Mouse (Mus musculus) limb, embryonic 13.5 days (tissue): ENCODE results near the gene Depdc7. TPM values are rescaled to one million over a fixed set of nuclear protein-coding genes. Genes with fewer than 3 reads are reported as not detected.

Experiments
- ATAC-seq: fragments of 200-750 bp; cut with Nextera tagmentation; 2 replicates; pipeline ENCODE4 v1.8.0; 2017; ENCODE audit warnings: low read depth, moderate number of reproducible peaks, moderate TSS enrichment; ENCODE audit not compliant: low FRiP score
- H3K27ac ChIP-seq: fragments of 300-500 bp; sonication (generic); 2 replicates; pipeline ENCODE4 v1.5.1; 2015; ENCODE audit warnings: inconsistent platforms, mild to moderate bottlenecking, moderate library complexity
- H3K27me3 ChIP-seq: fragments of 300-500 bp; sonication (generic); 2 replicates; pipeline ENCODE4 v1.6.1; 2015; ENCODE audit warnings: mild to moderate bottlenecking, inconsistent platforms
- H3K36me3 ChIP-seq: fragments of 300-500 bp; sonication (generic); 2 replicates; pipeline ENCODE4 v1.6.1; 2015; ENCODE audit warnings: inconsistent platforms, mild to moderate bottlenecking, moderate library complexity
- H3K4me1 ChIP-seq: fragments of 300-500 bp; sonication (generic); 2 replicates; pipeline ENCODE4 v1.6.1; 2015; ENCODE audit warnings: inconsistent platforms
- H3K4me2 ChIP-seq: fragments of 300-500 bp; sonication (generic); replicated peaks from 2 replicates; pipeline ENCODE4 v1.6.1; 2015; ENCODE audit warnings: inconsistent platforms, mild to moderate bottlenecking, moderate library complexity
- H3K4me3 ChIP-seq: fragments of 300-500 bp; sonication (generic); 2 replicates; pipeline ENCODE4 v1.5.1; 2015; ENCODE audit warnings: moderate library complexity, mild to moderate bottlenecking, inconsistent platforms
- H3K9ac ChIP-seq: fragments of 300-500 bp; sonication (generic); 2 replicates; pipeline ENCODE4 v1.6.1; 2015; ENCODE audit warnings: mild to moderate bottlenecking, inconsistent platforms
- H3K9me3 ChIP-seq: fragments of 300-500 bp; sonication (generic); 2 replicates; pipeline ENCODE4 v1.6.1; 2016; ENCODE audit warnings: inconsistent platforms
- WGBS: fragments of 180-500 bp; shearing (Covaris S2); methylation state at CpG from one replicate; pipeline ENCODE4 v1.1.7; 2015; 5-methylcytosine and 5-hydroxymethylcytosine counted together
- polyA plus RNA-seq: library from polyadenylated mRNA; unstranded; fragments of >200 nt; fragmentation: Nextera tagmentation; extraction: Ambion mirVana; gene quantifications from 2 replicates; pipeline ENCODE4 v1.2.1, GENCODE M21; 2015

Gene Depdc7
- polyA plus RNA-seq, 1 experiment from 2014 or later = 5.2 TPM

DNA sequence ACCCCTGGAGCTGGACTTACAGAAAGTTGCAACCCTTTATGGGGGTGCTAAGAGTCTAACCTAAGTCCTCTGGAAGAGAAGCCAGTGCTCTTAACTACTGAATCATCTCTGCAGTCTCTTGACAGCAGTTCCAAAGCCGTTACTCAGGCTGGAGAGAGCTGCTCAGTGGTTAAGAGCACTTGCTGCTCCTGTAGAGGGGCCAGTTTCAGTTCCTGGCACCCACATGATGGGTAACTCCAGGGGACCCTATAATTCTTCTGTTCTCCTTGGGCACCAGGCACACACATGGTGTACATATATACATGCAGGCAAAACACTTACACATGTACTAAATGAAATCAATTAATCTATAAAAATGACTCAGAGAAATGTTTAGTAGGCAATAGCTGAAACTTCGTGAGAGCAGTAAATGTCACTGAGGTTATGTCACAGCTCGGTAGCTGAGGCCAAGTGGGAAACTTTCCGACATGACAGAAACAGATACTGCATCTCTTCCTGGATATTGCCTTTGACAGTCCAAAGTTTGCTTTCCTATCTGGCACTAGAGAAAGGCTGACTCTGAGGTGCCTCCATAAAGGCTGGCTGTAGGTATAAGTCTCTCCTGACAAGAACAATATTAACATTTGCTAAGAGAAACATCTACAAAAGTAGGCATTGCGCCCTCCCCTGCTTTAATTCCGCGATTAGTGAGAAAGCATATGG lies 2.3 kb downstream of the Depdc7 start:
- no peak for ATAC-seq

GRCm38 (mm10) chr2:104739691-104740090 lies 3.0 kb downstream of the Depdc7 start:
- Histone ChIP-seq H3K36me3 (no peaks in the 10 kb centered on the region), H3K4me2 (no peak overlapping the region), H3K27ac (no peak overlapping the region), H3K9ac (no peak overlapping the region), H3K4me1 (peaks cover 21% of the 10 kb centered on the region), H3K9me3 (no peaks in the 10 kb centered on the region), H3K27me3 (peaks cover 33% of the 10 kb centered on the region), H3K4me3 (no peak overlapping the region)
- 92% methylated on average over 2 of the region's 2 CpGs for WGBS
- no peak for ATAC-seq

More for the DNA sequence above, 2.3 kb downstream of the Depdc7 start:
- H3K4me1 ChIP-seq = peaks cover 21% of the 10 kb centered on the region
- 48% methylated on average over 7 of the region's 7 CpGs for WGBS
- H3K27ac ChIP-seq = no peak overlapping the region
- H3K9me3 ChIP-seq = no peaks in the 10 kb centered on the region
- no peak overlapping the region for H3K4me3 ChIP-seq
- no peak overlapping the region for H3K9ac ChIP-seq
- no peaks in the 10 kb centered on the region for H3K36me3 ChIP-seq
- H3K4me2 ChIP-seq = no peak overlapping the region
- H3K27me3 ChIP-seq = peaks cover 33% of the 10 kb centered on the region

DNA sequence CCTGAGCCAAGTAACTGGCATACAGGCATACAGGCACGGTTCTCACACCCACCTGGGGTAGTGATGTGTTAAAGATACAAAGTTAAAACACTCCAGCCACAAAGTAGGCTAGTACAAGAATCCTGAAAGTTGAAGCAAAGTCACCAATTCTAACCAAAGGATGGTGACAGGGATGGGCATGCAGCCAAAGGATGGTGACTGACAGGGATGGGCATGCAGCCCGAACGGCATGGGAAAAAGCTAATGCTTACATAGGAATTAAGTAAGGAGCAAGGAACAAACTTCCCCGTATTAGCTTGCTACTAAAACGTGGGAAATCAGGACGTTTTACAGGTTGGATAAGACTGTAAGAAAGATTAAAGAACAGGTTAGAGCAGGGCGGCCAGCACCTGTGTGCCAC lies 6.4 kb downstream of the Depdc7 start:
- Histone ChIP-seq H3K4me2 (no peak overlapping the region), H3K9ac (no peak overlapping the region), H3K27me3 (peaks cover 13% of the 10 kb centered on the region), H3K9me3 (no peaks in the 10 kb centered on the region), H3K4me1 (peaks cover 5% of the 10 kb centered on the region), H3K36me3 (no peaks in the 10 kb centered on the region), H3K4me3 (no peak overlapping the region), H3K27ac (no peak overlapping the region)
- WGBS = 66% methylated on average over 7 of the region's 7 CpGs
- no peak for ATAC-seq

DNA sequence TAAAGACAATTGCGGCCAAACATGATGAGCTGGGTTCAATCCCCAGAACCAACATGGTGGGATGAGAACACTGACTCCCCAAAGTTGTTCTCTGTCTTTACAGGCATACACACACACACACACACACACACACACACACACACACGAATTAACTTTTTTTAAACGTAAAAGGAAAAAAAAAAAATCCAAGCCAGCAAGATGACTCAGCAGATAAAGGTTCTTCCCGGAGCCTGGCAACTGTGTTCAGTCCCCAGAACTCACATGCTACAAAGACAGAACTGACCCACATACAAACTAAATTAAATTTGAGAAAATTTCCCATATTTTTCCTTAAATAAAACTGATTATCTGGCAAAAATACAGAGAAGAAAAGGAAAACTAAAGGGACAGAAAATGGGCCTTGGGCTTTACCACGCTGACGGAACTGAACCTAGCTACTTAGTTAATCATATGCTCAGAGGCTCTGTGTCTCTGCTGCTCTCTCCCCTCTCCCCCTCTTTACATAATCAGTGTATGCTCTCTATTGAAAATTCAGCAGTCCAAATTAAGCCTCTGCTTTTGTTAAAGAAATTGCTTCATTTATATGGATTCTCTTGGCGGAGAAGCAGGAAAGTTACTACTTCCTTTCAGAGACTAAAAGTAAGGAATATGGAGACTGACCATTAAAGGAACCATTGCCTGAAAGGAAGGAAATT lies 10.0 kb downstream of the Depdc7 start:
- Histone ChIP-seq H3K9ac (no peak overlapping the region), H3K27me3 (no peaks in the 10 kb centered on the region), H3K27ac (no peak overlapping the region), H3K9me3 (no peaks in the 10 kb centered on the region), H3K4me1 (no peaks in the 10 kb centered on the region), H3K36me3 (no peaks in the 10 kb centered on the region), H3K4me3 (no peak overlapping the region), H3K4me2 (no peak overlapping the region)
- WGBS = 75% methylated on average over 7 of the region's 7 CpGs
- no peak for ATAC-seq

- ATAC-seq = no peak
- H3K27me3 ChIP-seq = no peaks in the 10 kb centered on the region
- no peak overlapping the region for H3K4me3 ChIP-seq
- no peaks in the 10 kb centered on the region for H3K9me3 ChIP-seq
- no peak overlapping the region for H3K4me2 ChIP-seq
- no peak overlapping the region for H3K9ac ChIP-seq
- WGBS = 79% methylated on average over 9 of the region's 9 CpGs
- no peaks in the 10 kb centered on the region for H3K36me3 ChIP-seq
- no peaks in the 10 kb centered on the region for H3K4me1 ChIP-seq
- H3K27ac ChIP-seq = no peak overlapping the region
Observed at GRCm38 (mm10) chr2:104732033-104732444, 10.6 kb downstream of the Depdc7 start.

- WGBS = 90% methylated on average over 1 of the region's 1 CpGs
- no peak overlapping the region for H3K9ac ChIP-seq
- no peak overlapping the region for H3K4me3 ChIP-seq
- no peak for ATAC-seq
- no peak overlapping the region for H3K4me2 ChIP-seq
- H3K4me1 ChIP-seq = no peaks in the 10 kb centered on the region
- no peak overlapping the region for H3K27ac ChIP-seq
- no peaks in the 10 kb centered on the region for H3K9me3 ChIP-seq
- no peaks in the 10 kb centered on the region for H3K36me3 ChIP-seq
- no peaks in the 10 kb centered on the region for H3K27me3 ChIP-seq
Observed at GRCm38 (mm10) chr2:104727369-104727768, 15.3 kb downstream of the Depdc7 start.

DNA sequence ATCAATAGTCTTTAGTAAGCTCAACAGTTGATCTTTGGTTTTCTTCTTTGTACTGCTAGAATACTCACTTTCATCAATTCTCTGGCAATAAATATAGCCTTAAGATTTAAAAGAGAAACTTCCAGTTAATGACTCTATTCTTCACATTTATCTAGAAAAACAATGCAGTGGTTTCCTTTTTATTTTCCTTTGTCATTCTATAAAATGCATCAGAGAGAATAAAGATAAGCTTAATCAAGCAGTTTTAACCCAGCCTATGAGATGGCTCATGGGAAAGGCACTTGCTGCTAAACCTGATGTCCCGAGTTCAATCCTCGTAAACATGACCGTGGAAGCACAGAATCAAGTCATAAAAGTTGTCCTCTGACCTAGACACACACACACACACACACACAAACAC lies 20.7 kb downstream of the Depdc7 start:
- no peak overlapping the region for H3K9ac ChIP-seq
- 34% methylated on average over 3 of the region's 3 CpGs for WGBS
- H3K4me3 ChIP-seq = no peak overlapping the region
- H3K9me3 ChIP-seq = no peaks in the 10 kb centered on the region
- H3K27ac ChIP-seq = no peak overlapping the region
- H3K4me2 ChIP-seq = no peak overlapping the region
- no peak for ATAC-seq
- no peaks in the 10 kb centered on the region for H3K4me1 ChIP-seq
- no peaks in the 10 kb centered on the region for H3K36me3 ChIP-seq
- no peaks in the 10 kb centered on the region for H3K27me3 ChIP-seq

DNA sequence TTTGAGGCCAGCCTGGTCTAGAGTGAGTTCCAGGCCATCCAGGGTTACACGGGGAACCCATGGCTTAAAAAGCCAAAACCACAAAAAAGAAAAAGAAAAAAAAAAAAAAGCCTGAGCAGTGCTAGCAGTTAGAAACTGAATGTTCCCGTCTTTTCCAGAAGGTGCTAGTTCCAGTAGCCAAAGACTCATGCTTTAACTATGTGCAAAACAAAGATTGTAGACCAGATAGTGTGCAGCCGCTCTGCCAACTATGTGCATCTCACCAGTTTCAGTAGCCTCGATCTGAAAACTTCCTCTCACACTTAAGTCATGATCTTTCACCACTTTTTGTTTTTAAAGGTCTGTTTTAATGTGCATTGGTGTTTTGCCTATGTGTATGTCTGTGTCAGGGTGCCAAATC lies 24.9 kb downstream of the Depdc7 start:
- 85% methylated on average over 4 of the region's 4 CpGs for WGBS
- Histone ChIP-seq H3K36me3 (no peaks in the 10 kb centered on the region), H3K9ac (no peak overlapping the region), H3K4me2 (no peak overlapping the region), H3K27ac (no peak overlapping the region), H3K4me3 (no peak overlapping the region), H3K9me3 (no peaks in the 10 kb centered on the region), H3K27me3 (peaks cover 4% of the 10 kb centered on the region), H3K4me1 (no peaks in the 10 kb centered on the region)
- no peak for ATAC-seq

DNA sequence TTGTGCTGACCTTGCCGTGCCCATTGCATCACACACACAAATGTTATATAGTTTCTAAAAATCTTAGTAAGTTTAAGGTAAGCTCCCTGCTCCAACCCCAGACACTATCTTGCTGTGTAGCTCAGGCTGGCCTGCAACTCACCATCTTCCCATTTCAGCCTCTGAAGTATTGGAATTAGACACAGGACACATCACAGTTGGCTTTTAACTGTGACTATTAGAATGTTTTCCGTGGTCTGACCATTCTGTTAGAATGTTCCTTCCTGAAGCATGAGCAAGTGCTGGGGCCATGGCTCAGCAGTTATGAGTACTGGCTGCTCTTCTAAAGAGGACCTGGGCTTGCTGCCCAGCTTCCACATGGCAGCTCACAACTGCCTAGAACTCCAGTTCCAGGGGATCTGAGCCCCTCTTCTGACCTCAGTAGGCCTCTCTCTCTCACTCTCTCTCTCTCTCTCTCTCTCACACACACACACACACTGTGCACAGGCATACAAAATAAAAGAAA lies 25.4 kb downstream of the Depdc7 start:
- no peaks in the 10 kb centered on the region for H3K9me3 ChIP-seq
- H3K27ac ChIP-seq = no peak overlapping the region
- no peak overlapping the region for H3K4me2 ChIP-seq
- no peaks in the 10 kb centered on the region for H3K36me3 ChIP-seq
- peaks cover 4% of the 10 kb centered on the region for H3K27me3 ChIP-seq
- H3K4me3 ChIP-seq = no peak overlapping the region
- no peak for ATAC-seq
- no peak overlapping the region for H3K9ac ChIP-seq
- 90% methylated on average over 2 of the region's 2 CpGs for WGBS
- no peaks in the 10 kb centered on the region for H3K4me1 ChIP-seq

GRCm38 (mm10) chr2:104716279-104716678 lies 26.4 kb downstream of the Depdc7 start, which contains the start of gene Pin1rt1:
TSS of gene Pin1rt1 (minus strand) at chr2:104716379.
- Histone ChIP-seq H3K4me1 (peaks cover under 1% of the 10 kb centered on the region; the same call in 1 of the 2 replicates), H3K4me2 (no peak within 1 kb of the TSS), H3K27ac (no peak within 1 kb of the TSS), H3K9me3 (no peaks in the 10 kb centered on the region), H3K27me3 (peaks cover 4% of the 10 kb centered on the region), H3K4me3 (no peak within 1 kb of the TSS), H3K9ac (no peak within 1 kb of the TSS), H3K36me3 (no peaks in the 10 kb centered on the region)
- 87% methylated on average over 4 of the region's 4 CpGs for whole genome bisulfite sequencing
- ATAC-seq = no peak

DNA sequence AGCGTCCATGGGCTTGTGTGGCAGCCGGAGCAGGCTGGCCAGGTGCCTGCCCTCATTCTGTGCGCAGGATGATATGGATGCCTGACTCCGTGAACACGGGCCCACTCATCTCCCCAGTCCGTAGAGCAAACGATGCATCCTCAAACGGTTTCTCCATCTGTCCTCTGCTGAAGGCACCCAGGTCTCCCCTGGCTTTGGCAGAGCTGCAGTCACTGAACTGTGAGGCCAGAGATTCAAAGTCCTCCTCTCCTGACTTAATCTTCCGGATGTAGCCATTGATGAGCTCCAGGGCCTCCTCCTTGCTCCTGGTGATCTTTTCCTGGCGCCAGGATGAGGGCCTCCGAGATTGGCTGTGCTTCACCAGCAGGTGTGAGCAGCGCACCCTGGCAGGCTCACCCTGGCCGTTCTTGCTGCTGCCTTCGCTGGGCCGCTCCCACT lies 28.4 kb downstream of the Depdc7 start:
- Histone ChIP-seq H3K4me2 (no peak overlapping the region), H3K9ac (no peak overlapping the region), H3K36me3 (no peaks in the 10 kb centered on the region), H3K27me3 (peaks cover 4% of the 10 kb centered on the region), H3K4me3 (no peak overlapping the region), H3K27ac (no peak overlapping the region), H3K4me1 (peaks cover 16% of the 10 kb centered on the region), H3K9me3 (no peaks in the 10 kb centered on the region)
- no peak for ATAC-seq
- WGBS = 37% methylated on average over 15 of the region's 15 CpGs

- H3K9ac ChIP-seq = peak overlapping the region; percentile 86
- H3K4me2 ChIP-seq = peak overlapping the region; percentile 70
- peaks cover 4% of the 10 kb centered on the region for H3K27me3 ChIP-seq
- H3K4me1 ChIP-seq = peaks cover 16% of the 10 kb centered on the region
- H3K27ac ChIP-seq = peak overlapping the region; percentile 87
- 0 out of 2 replicates have a peak, but pooled peaks have one; percentile 13 for ATAC-seq
- H3K36me3 ChIP-seq = peaks cover 9% of the 10 kb centered on the region; the same call in 1 of the 2 replicates
- WGBS = 5% methylated on average over 7 of the region's 7 CpGs
- peak overlapping the region; percentile 75 for H3K4me3 ChIP-seq
- H3K9me3 ChIP-seq = no peaks in the 10 kb centered on the region
Observed at GRCm38 (mm10) chr2:104712486-104712809, 30.2 kb downstream of the Depdc7 start.
